Mouse (Mus musculus): ENCODE data around the gene Bnip2.

Bnip2 gene

GRCm38 (mm10) chr9:70024648-70025047, 35.4 kb downstream of the Bnip2 start:
- no peak for DNase-seq (ENCODE audit: low read depth, low spot score)
- Histone ChIP-seq H3K27me3 (ENCODE audit: control insufficient read depth, insufficient read depth, low read length, poor library complexity, severe bottlenecking) (no peaks in the 10 kb centered on the region), H3K36me3 (ENCODE audit: control insufficient read depth, insufficient read depth, low read length, poor library complexity, severe bottlenecking) (0 out of 2 replicates have a peak, but pooled peaks cover 14% of the 10 kb centered on the region)

DNA sequence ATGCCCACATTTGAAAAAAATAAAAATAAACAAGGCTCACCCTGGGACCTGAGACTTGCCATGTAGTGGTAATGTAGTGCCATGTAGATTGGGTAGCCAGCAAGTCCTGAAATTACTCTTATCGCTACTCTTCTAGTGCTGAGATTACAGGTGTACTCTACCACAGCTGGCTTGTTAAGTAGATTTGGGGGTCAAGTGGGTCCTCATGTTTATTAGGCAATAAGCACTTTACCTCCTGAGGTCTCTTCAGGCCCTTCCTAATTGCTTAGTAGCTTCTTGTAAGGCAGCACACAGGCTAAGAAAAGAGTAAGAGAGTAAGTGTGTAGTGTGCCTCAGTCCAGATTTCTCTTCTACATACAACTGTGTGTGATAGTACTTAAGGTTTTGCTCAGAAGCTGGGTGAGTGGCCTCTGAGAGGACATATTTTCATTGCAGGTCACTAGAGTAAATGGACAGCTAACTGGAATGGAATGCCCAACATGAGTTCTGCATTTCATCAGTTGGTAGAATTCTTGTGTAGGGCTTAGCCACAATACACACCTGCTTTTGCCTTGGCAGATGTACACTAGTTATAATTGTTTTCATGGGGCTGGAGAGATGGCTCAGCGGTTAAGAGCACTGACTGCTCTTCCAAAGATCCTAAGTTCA, 36.2 kb downstream of the Bnip2 start:
- no peaks in the 10 kb centered on the region for H3K27me3 ChIP-seq (ENCODE audit: control insufficient read depth, insufficient read depth, low read length, poor library complexity, severe bottlenecking)
- 0 out of 2 replicates have a peak, but pooled peaks cover 14% of the 10 kb centered on the region for H3K36me3 ChIP-seq (ENCODE audit: control insufficient read depth, insufficient read depth, low read length, poor library complexity, severe bottlenecking)
- no peak for DNase-seq (ENCODE audit: low read depth, low spot score)

DNA sequence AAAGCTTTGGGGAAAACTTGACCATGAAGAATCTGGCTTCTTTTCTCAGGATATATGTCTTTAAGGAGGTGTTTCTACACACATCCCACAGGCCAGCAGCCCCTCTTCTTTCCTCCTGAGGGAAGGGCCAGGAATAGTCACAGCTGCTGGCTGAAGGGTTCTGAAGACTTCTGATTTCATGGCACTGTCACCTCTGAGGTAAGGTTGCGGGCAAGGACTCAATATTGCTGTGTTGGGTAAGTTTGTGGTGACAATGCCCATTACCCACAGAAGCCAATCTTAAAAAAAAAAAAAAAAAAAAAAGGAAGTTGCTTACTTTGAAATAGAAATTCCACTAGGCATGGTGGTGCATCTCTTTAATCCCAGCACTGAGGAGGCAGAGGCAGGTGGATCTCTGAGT, 42.9 kb downstream of the Bnip2 start:
- no peak for DNase-seq (ENCODE audit: low read depth, low spot score)
- no peaks in the 10 kb centered on the region for H3K27me3 ChIP-seq (ENCODE audit: control insufficient read depth, insufficient read depth, low read length, poor library complexity, severe bottlenecking)
- no peaks in the 10 kb centered on the region for H3K36me3 ChIP-seq (ENCODE audit: control insufficient read depth, insufficient read depth, low read length, poor library complexity, severe bottlenecking)

- H3K27me3 ChIP-seq (ENCODE audit: control insufficient read depth, insufficient read depth, low read length, poor library complexity, severe bottlenecking): no peaks in the 10 kb centered on the region
- DNase-seq (ENCODE audit: low read depth, low spot score): no peak
- no peaks in the 10 kb centered on the region for H3K36me3 ChIP-seq (ENCODE audit: control insufficient read depth, insufficient read depth, low read length, poor library complexity, severe bottlenecking)
Measured at GRCm38 (mm10) chr9:70033056-70033455, 43.8 kb downstream of the Bnip2 start.

- Histone ChIP-seq H3K27me3 (ENCODE audit: control insufficient read depth, insufficient read depth, low read length, poor library complexity, severe bottlenecking) (no peaks in the 10 kb centered on the region), H3K36me3 (ENCODE audit: control insufficient read depth, insufficient read depth, low read length, poor library complexity, severe bottlenecking) (no peaks in the 10 kb centered on the region)
- DNase-seq (ENCODE audit: low read depth, low spot score): no peak
Measured at GRCm38 (mm10) chr9:70034702-70035101, 45.4 kb downstream of the Bnip2 start.

- DNase-seq (ENCODE audit: low read depth, low spot score): no peak
- no peaks in the 10 kb centered on the region for H3K36me3 ChIP-seq (ENCODE audit: control insufficient read depth, insufficient read depth, low read length, poor library complexity, severe bottlenecking)
- no peaks in the 10 kb centered on the region for H3K27me3 ChIP-seq (ENCODE audit: control insufficient read depth, insufficient read depth, low read length, poor library complexity, severe bottlenecking)
Measured at GRCm38 (mm10) chr9:70036646-70037045, 47.4 kb downstream of the Bnip2 start.

DNA sequence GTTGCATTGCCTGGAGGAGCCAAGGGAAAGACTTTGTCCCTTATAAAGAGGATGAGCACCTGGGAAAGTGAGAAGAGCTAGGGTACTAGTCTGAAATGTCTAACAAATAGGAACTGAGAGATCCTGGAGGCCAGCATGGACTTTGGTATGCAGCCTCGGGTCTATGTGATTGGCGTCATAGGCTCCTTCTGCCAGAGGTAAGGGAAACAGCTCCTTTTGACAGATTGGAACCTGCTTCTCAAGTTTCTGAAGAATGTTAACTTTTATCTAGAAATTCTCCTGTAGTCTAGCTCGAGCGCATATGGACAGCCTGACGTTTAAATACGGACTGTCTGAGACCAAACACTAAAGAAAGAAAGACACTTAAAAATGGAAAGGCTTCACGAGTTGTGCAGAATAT, 48.7 kb downstream of the Bnip2 start, which contains the start of gene Gcnt3:
Gene Gcnt3 (minus strand): TSS at position 101 of the 400 bp plus-strand sequence.
- no peak for DNase-seq (ENCODE audit: low read depth, low spot score)
- Histone ChIP-seq H3K27me3 (ENCODE audit: control insufficient read depth, insufficient read depth, low read length, poor library complexity, severe bottlenecking) (no peaks in the 10 kb centered on the region), H3K36me3 (ENCODE audit: control insufficient read depth, insufficient read depth, low read length, poor library complexity, severe bottlenecking) (no peaks in the 10 kb centered on the region)

- no peak for DNase-seq (ENCODE audit: low read depth, low spot score)
Measured at GRCm38 (mm10) chr9:70039597-70040385, 50.5 kb downstream of the Bnip2 start.

GRCm38 (mm10) chr9:70040570-70040969, 51.3 kb downstream of the Bnip2 start:
- Histone ChIP-seq H3K27me3 (ENCODE audit: control insufficient read depth, insufficient read depth, low read length, poor library complexity, severe bottlenecking) (no peaks in the 10 kb centered on the region), H3K36me3 (ENCODE audit: control insufficient read depth, insufficient read depth, low read length, poor library complexity, severe bottlenecking) (no peaks in the 10 kb centered on the region)
- no peak for DNase-seq (ENCODE audit: low read depth, low spot score)

More at GRCm38 (mm10) chr9:70039597-70040385, 50.5 kb downstream of the Bnip2 start:
- H3K36me3 ChIP-seq (ENCODE audit: control insufficient read depth, insufficient read depth, low read length, poor library complexity, severe bottlenecking): no peaks in the 10 kb centered on the region
- H3K27me3 ChIP-seq (ENCODE audit: control insufficient read depth, insufficient read depth, low read length, poor library complexity, severe bottlenecking): no peaks in the 10 kb centered on the region

DNA sequence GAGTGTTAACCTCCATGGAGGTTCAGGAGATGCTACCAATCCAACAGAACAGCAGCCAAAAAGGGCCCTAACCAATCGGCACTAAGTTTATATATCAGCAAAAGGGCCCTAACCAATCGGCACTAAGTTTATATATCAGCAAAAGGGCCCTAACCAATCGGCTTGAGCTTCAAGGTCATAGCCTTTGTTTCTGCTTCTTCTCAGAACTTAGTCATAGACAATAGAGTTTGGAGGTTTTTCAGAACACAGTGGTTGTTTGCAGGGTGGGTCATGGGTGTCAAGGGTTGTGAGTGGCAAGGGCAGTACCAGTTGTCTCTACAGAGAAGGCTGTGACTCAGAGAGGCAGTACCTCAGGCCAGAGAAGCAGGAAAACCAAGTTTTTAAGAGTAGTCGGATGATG, 52.9 kb downstream of the Bnip2 start:
- H3K36me3 ChIP-seq (ENCODE audit: control insufficient read depth, insufficient read depth, low read length, poor library complexity, severe bottlenecking): no peaks in the 10 kb centered on the region
- H3K27me3 ChIP-seq (ENCODE audit: control insufficient read depth, insufficient read depth, low read length, poor library complexity, severe bottlenecking): no peaks in the 10 kb centered on the region
- DNase-seq (ENCODE audit: low read depth, low spot score): no peak

GRCm38 (mm10) chr9:70042935-70043334, 53.7 kb downstream of the Bnip2 start:
- DNase-seq (ENCODE audit: low read depth, low spot score): no peak
- H3K36me3 ChIP-seq (ENCODE audit: control insufficient read depth, insufficient read depth, low read length, poor library complexity, severe bottlenecking): no peaks in the 10 kb centered on the region
- no peaks in the 10 kb centered on the region for H3K27me3 ChIP-seq (ENCODE audit: control insufficient read depth, insufficient read depth, low read length, poor library complexity, severe bottlenecking)

GRCm38 (mm10) chr9:70044865-70045264, 55.6 kb downstream of the Bnip2 start:
- DNase-seq (ENCODE audit: low read depth, low spot score): no peak
- Histone ChIP-seq H3K27me3 (ENCODE audit: control insufficient read depth, insufficient read depth, low read length, poor library complexity, severe bottlenecking) (no peaks in the 10 kb centered on the region), H3K36me3 (ENCODE audit: control insufficient read depth, insufficient read depth, low read length, poor library complexity, severe bottlenecking) (no peaks in the 10 kb centered on the region)

DNA sequence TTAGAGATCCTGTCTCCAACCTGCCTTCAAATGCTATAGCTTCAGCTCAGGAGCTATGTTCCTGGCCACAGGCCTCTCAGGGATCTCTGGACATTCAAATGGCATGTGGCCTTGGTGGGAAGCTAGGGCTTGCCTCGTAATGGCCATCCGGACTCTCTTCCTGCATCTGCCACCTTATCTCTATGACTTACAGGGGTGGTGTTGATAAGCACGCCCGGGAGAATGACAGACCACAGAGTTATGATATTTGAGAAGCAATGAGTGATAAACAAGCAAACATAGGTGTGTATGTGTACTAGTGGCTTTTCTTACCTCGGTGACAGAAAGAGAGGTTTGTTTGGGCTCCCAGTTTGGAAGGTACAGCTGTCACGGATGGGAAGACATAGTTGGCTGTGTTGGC, 57.0 kb downstream of the Bnip2 start:
- DNase-seq (ENCODE audit: low read depth, low spot score): no peak
- Histone ChIP-seq H3K27me3 (ENCODE audit: control insufficient read depth, insufficient read depth, low read length, poor library complexity, severe bottlenecking) (no peaks in the 10 kb centered on the region), H3K36me3 (ENCODE audit: control insufficient read depth, insufficient read depth, low read length, poor library complexity, severe bottlenecking) (no peaks in the 10 kb centered on the region)

GRCm38 (mm10) chr9:70047839-70048238, 58.6 kb downstream of the Bnip2 start:
- Histone ChIP-seq H3K27me3 (ENCODE audit: control insufficient read depth, insufficient read depth, low read length, poor library complexity, severe bottlenecking) (no peaks in the 10 kb centered on the region), H3K36me3 (ENCODE audit: control insufficient read depth, insufficient read depth, low read length, poor library complexity, severe bottlenecking) (no peaks in the 10 kb centered on the region)
- no peak for DNase-seq (ENCODE audit: low read depth, low spot score)

GRCm38 (mm10) chr9:70048280-70048679, 59.0 kb downstream of the Bnip2 start:
- Histone ChIP-seq H3K27me3 (ENCODE audit: control insufficient read depth, insufficient read depth, low read length, poor library complexity, severe bottlenecking) (no peaks in the 10 kb centered on the region), H3K36me3 (ENCODE audit: control insufficient read depth, insufficient read depth, low read length, poor library complexity, severe bottlenecking) (no peaks in the 10 kb centered on the region)
- no peak for DNase-seq (ENCODE audit: low read depth, low spot score)

Measured in splenic B cell, adult 2 months (primary cell).